Mouse (Mus musculus): ENCODE measurements around the gene Ppp1r18. TPM values are rescaled to one million over a fixed set of nuclear protein-coding genes. Genes with fewer than 3 reads are reported as not detected.

Gene Ppp1r18
- polyA plus RNA-seq, 1 experiment from 2014 or later, result 18.4 TPM

MicroRNA genes within 50 kb of the gene (microRNA counts, 519-probe panel; counts per million panel counts)
- microRNA mmu-miR-1894-3p, result 386 counts per million, percentile 18 among the panel's probes with 10 or more counts
- microRNA mmu-miR-1894-5p, result 1,825 counts per million, percentile 38 among the panel's probes with 10 or more counts

Small RNAs within 50 kb of the gene (microRNA-seq; reads per million reads assigned to microRNA genes)
- gene Gm28033, result 1.0 reads per million
- not detected for gene Mir1894

Other genes with a start within 250 kb of the Ppp1r18 start
- not detected in 2 replicates for gene Gm9573, start 239.0 kb upstream of the Ppp1r18 start, polyA plus RNA-seq (2015; fragmentation: Nextera tagmentation; extraction: Ambion mirVana)
- 0.07 and 0.14 TPM in 2 replicates for gene Mucl3, start 221.9 kb upstream of the Ppp1r18 start, polyA plus RNA-seq (2015; fragmentation: Nextera tagmentation; extraction: Ambion mirVana)
- 15.1 and 15.3 TPM in 2 replicates for gene Vars2, start 198.0 kb upstream of the Ppp1r18 start, polyA plus RNA-seq (2015; fragmentation: Nextera tagmentation; extraction: Ambion mirVana)
- 26.5 and 27.3 TPM in 2 replicates for gene Gtf2h4, start 191.9 kb upstream of the Ppp1r18 start, polyA plus RNA-seq (2015; fragmentation: Nextera tagmentation; extraction: Ambion mirVana)
- gene Ddr1, start 161.0 kb upstream of the Ppp1r18 start, polyA plus RNA-seq (2015; fragmentation: Nextera tagmentation; extraction: Ambion mirVana), result 87.8 and 103 TPM in 2 replicates
- 8.9 and 10.5 TPM in 2 replicates for gene Ier3, start 43.9 kb upstream of the Ppp1r18 start, polyA plus RNA-seq (2015; fragmentation: Nextera tagmentation; extraction: Ambion mirVana)
- gene Flot1, start 42.4 kb upstream of the Ppp1r18 start, polyA plus RNA-seq (2015; fragmentation: Nextera tagmentation; extraction: Ambion mirVana), result 102 and 104 TPM in 2 replicates
- 1,852 and 1,913 TPM in 2 replicates for gene Tubb5, start 27.3 kb upstream of the Ppp1r18 start, polyA plus RNA-seq (2015; fragmentation: Nextera tagmentation; extraction: Ambion mirVana)
- gene Mdc1, start 24.1 kb upstream of the Ppp1r18 start, polyA plus RNA-seq (2015; fragmentation: Nextera tagmentation; extraction: Ambion mirVana), result 8.6 and 10.3 TPM in 2 replicates
- gene Nrm, start 4.3 kb upstream of the Ppp1r18 start, polyA plus RNA-seq (2015; fragmentation: Nextera tagmentation; extraction: Ambion mirVana), result 13.5 and 14.6 TPM in 2 replicates
- gene Dhx16, start 14.2 kb downstream of the Ppp1r18 start, polyA plus RNA-seq (2015; fragmentation: Nextera tagmentation; extraction: Ambion mirVana), result 28.4 and 30.5 TPM in 2 replicates
- 63.9 and 76.4 TPM in 2 replicates for gene 2310061I04Rik, start 31.8 kb downstream of the Ppp1r18 start, polyA plus RNA-seq (2015; fragmentation: Nextera tagmentation; extraction: Ambion mirVana)
- 455 and 465 TPM in 2 replicates for gene Atat1, start 44.5 kb downstream of the Ppp1r18 start, polyA plus RNA-seq (2015; fragmentation: Nextera tagmentation; extraction: Ambion mirVana)
- gene Mrps18b, start 50.8 kb downstream of the Ppp1r18 start, polyA plus RNA-seq (2015; fragmentation: Nextera tagmentation; extraction: Ambion mirVana), result 46.9 and 54.4 TPM in 2 replicates
- gene Ppp1r10, start 50.8 kb downstream of the Ppp1r18 start, polyA plus RNA-seq (2015; fragmentation: Nextera tagmentation; extraction: Ambion mirVana), result 38.9 and 43.0 TPM in 2 replicates
- 90.7 and 93.8 TPM in 2 replicates for gene Abcf1, start 104.2 kb downstream of the Ppp1r18 start, polyA plus RNA-seq (2015; fragmentation: Nextera tagmentation; extraction: Ambion mirVana)
- 63.3 and 66.8 TPM in 2 replicates for gene Gnl1, start 114.3 kb downstream of the Ppp1r18 start, polyA plus RNA-seq (2015; fragmentation: Nextera tagmentation; extraction: Ambion mirVana)
- 102 and 107 TPM in 2 replicates for gene Prr3, start 114.6 kb downstream of the Ppp1r18 start, polyA plus RNA-seq (2015; fragmentation: Nextera tagmentation; extraction: Ambion mirVana)
- 8.0 and 8.8 TPM in 2 replicates for gene H2-T24, start 155.0 kb downstream of the Ppp1r18 start, polyA plus RNA-seq (2015; fragmentation: Nextera tagmentation; extraction: Ambion mirVana)
- 4.1 and 4.8 TPM in 2 replicates for gene H2-T23, start 167.3 kb downstream of the Ppp1r18 start, polyA plus RNA-seq (2015; fragmentation: Nextera tagmentation; extraction: Ambion mirVana)
- gene H2-T22, start 177.2 kb downstream of the Ppp1r18 start, polyA plus RNA-seq (2015; fragmentation: Nextera tagmentation; extraction: Ambion mirVana), result 5.3 and 6.2 TPM in 2 replicates
- gene Gm6034, start 177.4 kb downstream of the Ppp1r18 start, polyA plus RNA-seq (2015; fragmentation: Nextera tagmentation; extraction: Ambion mirVana), result not detected in 2 replicates
- not detected in 2 replicates for gene Gm11127, start 192.8 kb downstream of the Ppp1r18 start, polyA plus RNA-seq (2015; fragmentation: Nextera tagmentation; extraction: Ambion mirVana)

Measured in midbrain, embryonic 16.5 days (tissue).